Mouse (Mus musculus): Measurements from ENCODE around the gene Mki67.

- no peak for TF ChIP-seq CTCF (IDR thresholded peaks at IDR 0.05; ENCODE audit: borderline replicate concordance, control insufficient read depth, extremely low read depth, insufficient read depth, low read length, poor library complexity)
- TF ChIP-seq POLR2A (IDR thresholded peaks at IDR 0.05; ENCODE audit: control insufficient read depth, extremely low read depth, insufficient read depth, low read length, poor library complexity), result no peak
Measured at GRCm38 (mm10) chr7:135664211-135664610, 52.0 kb downstream of the Mki67 start.
